In the genomic region with DNA sequence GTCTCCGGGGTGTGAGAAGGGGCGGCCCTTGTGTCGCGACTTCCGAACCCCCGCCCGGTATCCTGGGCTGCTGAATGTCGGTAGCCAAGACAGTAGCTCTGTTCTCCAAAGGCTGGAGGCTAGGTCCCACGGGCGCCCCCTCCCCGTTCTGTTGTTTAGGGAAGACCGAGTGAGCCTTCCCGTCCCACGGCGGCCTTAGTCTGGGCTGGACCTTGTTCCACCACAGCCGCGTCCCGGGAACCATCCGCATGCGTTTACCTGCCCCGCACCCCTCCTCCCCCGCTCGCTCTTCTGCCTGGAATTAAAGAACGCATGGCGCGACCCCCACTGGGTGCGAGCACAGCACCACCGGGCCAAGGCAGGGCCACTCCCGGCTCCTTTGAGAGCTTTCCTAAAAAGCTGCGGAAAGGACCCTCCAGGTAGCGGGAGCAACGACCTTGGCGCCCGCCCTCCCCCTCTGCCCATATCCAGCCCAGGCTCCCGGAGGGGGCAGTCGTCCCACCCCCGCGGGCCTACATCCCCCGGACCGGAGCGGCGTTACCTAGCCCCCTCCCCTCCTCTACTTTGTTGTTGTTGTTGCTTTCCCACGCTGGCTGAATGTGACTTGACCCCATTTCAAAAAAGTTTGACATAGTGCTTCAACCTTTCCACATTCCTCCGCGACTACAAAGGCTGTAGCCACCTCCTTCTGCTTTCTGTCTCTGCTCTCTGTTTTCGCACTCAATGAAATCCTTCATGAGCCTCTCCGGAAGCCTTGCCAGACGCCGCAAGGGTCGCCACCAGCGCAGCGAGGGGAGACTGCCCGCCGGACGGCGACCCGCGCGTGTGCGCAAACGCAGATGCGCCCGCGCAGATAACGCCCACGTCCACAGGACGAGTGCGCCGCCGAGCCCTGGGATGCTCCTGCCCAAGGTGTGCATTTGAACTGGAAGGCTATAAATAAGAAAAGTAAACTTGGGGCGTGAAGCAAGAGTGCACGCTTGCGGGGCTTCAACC, we compare ENCODE assay signal across 9 mouse cellular contexts.
DNase-seq lines count a peak whose midpoint lies in the region; ATAC-seq lines count a peak whose summit lies in the region.
"Had no signal": no experiment of that assay in that cellular context is flagged by ENCODE, and none has a peak within 500 bp of the region (broad histone marks: within the 10 kb centered on the region; RNA-seq: fewer than 3 reads in every experiment).

No protein-coding gene starts in this region.

- H3K36me3 ChIP-seq in embryonic facial prominence, embryonic 13.5 days = no peaks in the 10 kb centered on the region
- H3K36me3 ChIP-seq in hindbrain, embryonic 14.5 days (replicated peaks; ENCODE audit: control insufficient read depth, insufficient read depth) = no peaks in the 10 kb centered on the region
- H3K36me3 ChIP-seq in liver, embryonic 16.5 days (ENCODE audit: control insufficient read depth, insufficient read depth) = no peaks in the 10 kb centered on the region

- ATAC-seq in embryonic facial prominence, embryonic 13.5 days (ENCODE audit: insufficient number of reproducible peaks, insufficient read depth, low FRiP score, low TSS enrichment, low read depth) = 0 out of 2 replicates have a peak, but pooled peaks have one; percentile 45
- peak; percentile 41; the same call in 1 of the 2 replicates for ATAC-seq in hindbrain, embryonic 14.5 days (ENCODE audit: low FRiP score)
- no peak for ATAC-seq in liver, embryonic 16.5 days (ENCODE audit: low read depth)

- under 1% methylated on average over 73 of the region's 73 CpGs for WGBS in embryonic facial prominence, embryonic 13.5 days
- WGBS in hindbrain, embryonic 14.5 days = under 1% methylated on average over 71 of the region's 73 CpGs
- WGBS in liver, embryonic 16.5 days (ENCODE audit: insufficient replicate concordance) = under 1% methylated on average over 73 of the region's 73 CpGs

- no peak overlapping the region for H3K27ac ChIP-seq in embryonic facial prominence, embryonic 13.5 days
- no peak overlapping the region for H3K27ac ChIP-seq in hindbrain, embryonic 14.5 days
- no peak overlapping the region for H3K27ac ChIP-seq in liver, embryonic 16.5 days (ENCODE audit: low read length)

- DNase-seq in cerebellum, postnatal 10 days = peak; percentile 25 to 26
- DNase-seq in cerebellum, adult 11-12 months = no peak
- peak; percentile 47 for DNase-seq in ES-CJ7 (ENCODE audit: low read depth, low spot score)
- no peak for DNase-seq in hindbrain, embryonic 14.5 days (ENCODE audit: low spot score)
- peak; percentile 52 for DNase-seq in testis, postnatal 10 days (ENCODE audit: low spot score)
- DNase-seq in layer of hippocampus, postnatal 36 days = no peak

- H3K9me3 ChIP-seq in embryonic facial prominence, embryonic 13.5 days = 0 out of 2 replicates have a peak, but pooled peaks cover 2% of the 10 kb centered on the region
- H3K9me3 ChIP-seq in hindbrain, embryonic 14.5 days (ENCODE audit: control insufficient read depth, low read length) = no peaks in the 10 kb centered on the region
- no peaks in the 10 kb centered on the region for H3K9me3 ChIP-seq in liver, embryonic 16.5 days (replicated peaks; ENCODE audit: control insufficient read depth, low read length)

- H3K4me1 ChIP-seq in embryonic facial prominence, embryonic 13.5 days = peaks cover 19% of the 10 kb centered on the region
- peaks cover 19% of the 10 kb centered on the region for H3K4me1 ChIP-seq in hindbrain, embryonic 14.5 days (replicated peaks; ENCODE audit: control insufficient read depth, insufficient read depth, low read length)
- no peaks in the 10 kb centered on the region for H3K4me1 ChIP-seq in liver, embryonic 16.5 days (ENCODE audit: control insufficient read depth, low read depth, low read length)

- peak overlapping the region; percentile 69 for H3K9ac ChIP-seq in embryonic facial prominence, embryonic 13.5 days
- peak overlapping the region; percentile 57; the same call in 1 of the 2 replicates for H3K9ac ChIP-seq in hindbrain, embryonic 14.5 days
- H3K9ac ChIP-seq in liver, embryonic 16.5 days (ENCODE audit: low read depth, low read length) = no peak overlapping the region

- peaks cover 51% of the 10 kb centered on the region for H3K27me3 ChIP-seq in embryonic facial prominence, embryonic 13.5 days
- peaks cover 38% of the 10 kb centered on the region for H3K27me3 ChIP-seq in hindbrain, embryonic 14.5 days (ENCODE audit: control insufficient read depth, insufficient read depth, low read length)
- H3K27me3 ChIP-seq in liver, embryonic 16.5 days (ENCODE audit: control insufficient read depth, insufficient read depth, low read depth, low read length) = peaks cover 39% of the 10 kb centered on the region
- H3K27me3 ChIP-seq: CH12.LX had no signal

- H3K4me3 ChIP-seq in embryonic facial prominence, embryonic 13.5 days = peak overlapping the region; percentile 59
- peak overlapping the region; percentile 47 for H3K4me3 ChIP-seq in hindbrain, embryonic 14.5 days (replicated peaks; ENCODE audit: low read length)
- peak overlapping the region; percentile 58 for H3K4me3 ChIP-seq in liver, embryonic 16.5 days (ENCODE audit: low read depth, low read length)

- peak overlapping the region; percentile 97 for H3K4me2 ChIP-seq in embryonic facial prominence, embryonic 13.5 days
- H3K4me2 ChIP-seq in hindbrain, embryonic 14.5 days (replicated peaks) = peak overlapping the region; percentile 92
- H3K4me2 ChIP-seq in liver, embryonic 16.5 days (ENCODE audit: low read depth, low read length) = peak overlapping the region; percentile 68

Comparison
In these comparisons a context has a peak if more than half of its experiments do, and no peak if none do; other contexts are left out.
1. DNase-seq: peak in cerebellum, postnatal 10 days (2 of 2), ES-CJ7 (single experiment) and testis, postnatal 10 days (single experiment); none in cerebellum, adult 11-12 months (single experiment), hindbrain, embryonic 14.5 days (single experiment) and layer of hippocampus, postnatal 36 days (0 of 2).
2. Peak in every context shown above with its lines, with median percentiles within 50 percentile points of each other: H3K4me2 ChIP-seq and H3K4me3 ChIP-seq.